Mouse (Mus musculus) layer of hippocampus, postnatal 25 days (tissue): Measurements from ENCODE around the gene Unc13a. TPM values are rescaled to one million over a fixed set of nuclear protein-coding genes. Genes with fewer than 3 reads are reported as not detected.

Experiments
- DNase-seq, 2 experiments: peaks; one replicate each; pipeline ENCODE4 v3.0.0; 2022; ENCODE audit warnings: mixed read lengths in 2 of 2, low spot score in 1 of 2; ENCODE audit errors: extremely low spot score in 1 of 2
- total RNA-seq, 2 experiments: library from RNA; stranded (reverse); gene quantifications; 2 replicates each; pipeline ENCODE4 v1.2.3; 2021

Gene Unc13a
- total RNA-seq, 2 experiments from 2014 or later: 235 to 291 TPM

GRCm38 (mm10) chr8:71668220-71668975, 3.2 kb downstream of the Unc13a start:
- DNase-seq: no peak

DNA sequence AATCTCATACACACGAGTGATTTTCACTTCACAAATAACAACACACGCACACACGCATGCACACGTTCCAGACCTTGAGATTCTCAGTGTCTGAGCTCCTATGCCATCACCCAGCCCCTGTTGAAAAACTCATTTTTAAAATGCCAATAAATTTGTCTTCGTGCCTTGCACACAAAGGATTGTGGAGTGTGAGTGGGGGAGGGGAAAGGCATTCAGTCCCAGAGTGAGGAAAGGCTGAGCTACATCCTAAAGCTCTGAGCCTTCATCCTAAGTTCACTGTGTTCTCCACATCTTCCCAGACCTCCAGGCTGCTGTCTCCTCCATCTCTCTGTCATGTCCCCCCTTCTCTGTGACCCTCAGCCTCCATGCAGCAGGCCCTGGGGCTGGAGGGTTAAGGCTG, 4.3 kb downstream of the Unc13a start:
- no peak for DNase-seq

DNA sequence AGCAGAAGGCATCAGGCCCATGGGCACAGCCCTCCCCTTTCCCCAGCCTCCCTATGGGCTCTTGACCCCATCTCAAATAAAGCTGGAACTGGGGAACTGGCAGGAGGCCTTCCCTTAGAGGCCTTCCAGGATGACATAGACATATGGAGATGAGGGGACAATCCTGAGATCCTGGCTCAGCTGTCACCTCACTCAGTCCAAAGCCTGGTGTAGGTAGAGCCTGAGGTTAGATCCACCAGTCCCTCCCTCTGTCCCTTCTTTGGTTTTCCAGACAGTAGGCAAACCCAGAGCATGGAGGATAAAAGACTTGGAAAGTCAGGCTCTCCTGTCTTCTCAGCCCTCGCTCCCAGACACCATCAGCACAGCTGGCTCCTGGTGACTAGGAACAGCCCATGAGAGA, 4.7 kb downstream of the Unc13a start:
- DNase-seq: no peak

DNA sequence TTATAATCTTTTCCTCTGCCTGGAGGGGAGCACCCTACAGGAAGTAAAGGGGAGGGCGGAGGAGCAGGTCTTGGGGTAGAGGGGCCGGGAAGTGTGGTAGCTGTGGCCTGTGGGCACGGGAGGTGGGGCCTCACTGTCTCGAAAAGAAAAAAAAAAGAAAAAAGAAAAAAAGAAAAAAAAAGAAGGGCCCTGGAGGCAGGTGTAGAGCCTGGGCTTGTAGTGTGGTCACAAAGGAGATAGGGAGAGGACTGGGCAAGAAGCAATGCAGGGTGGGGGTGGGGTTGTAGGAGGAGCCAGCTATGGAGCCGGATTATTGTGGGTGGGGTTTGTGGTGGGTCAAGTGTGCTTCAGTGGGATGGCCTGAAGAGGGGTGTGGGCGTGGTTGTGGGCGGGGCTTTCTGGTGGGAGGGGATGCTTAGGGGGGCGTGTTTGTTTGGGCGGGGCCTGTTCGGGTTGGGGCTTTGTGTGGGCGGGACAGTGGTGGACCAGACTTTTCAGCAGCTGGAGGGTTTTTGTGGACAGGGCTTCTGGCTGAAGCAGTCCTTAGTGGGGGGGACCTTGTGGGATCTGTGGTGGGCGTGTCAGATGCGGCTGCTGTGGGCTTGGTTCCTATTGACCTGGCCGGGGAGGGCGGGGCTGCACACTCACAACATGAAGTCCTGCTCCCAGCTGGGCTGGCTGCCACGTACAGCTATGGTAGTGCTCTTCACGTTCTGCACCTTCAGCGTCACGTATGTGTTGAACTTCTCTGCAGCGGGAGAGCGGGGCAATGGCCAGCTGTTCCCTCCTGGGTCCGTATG, 6.0 kb downstream of the Unc13a start:
- DNase-seq: no peak

- peak; percentile 82 to 92 for DNase-seq
Measured at GRCm38 (mm10) chr8:71660325-71661120, 11.0 kb downstream of the Unc13a start.

GRCm38 (mm10) chr8:71659751-71660150, 11.8 kb downstream of the Unc13a start:
- DNase-seq: no peak

DNA sequence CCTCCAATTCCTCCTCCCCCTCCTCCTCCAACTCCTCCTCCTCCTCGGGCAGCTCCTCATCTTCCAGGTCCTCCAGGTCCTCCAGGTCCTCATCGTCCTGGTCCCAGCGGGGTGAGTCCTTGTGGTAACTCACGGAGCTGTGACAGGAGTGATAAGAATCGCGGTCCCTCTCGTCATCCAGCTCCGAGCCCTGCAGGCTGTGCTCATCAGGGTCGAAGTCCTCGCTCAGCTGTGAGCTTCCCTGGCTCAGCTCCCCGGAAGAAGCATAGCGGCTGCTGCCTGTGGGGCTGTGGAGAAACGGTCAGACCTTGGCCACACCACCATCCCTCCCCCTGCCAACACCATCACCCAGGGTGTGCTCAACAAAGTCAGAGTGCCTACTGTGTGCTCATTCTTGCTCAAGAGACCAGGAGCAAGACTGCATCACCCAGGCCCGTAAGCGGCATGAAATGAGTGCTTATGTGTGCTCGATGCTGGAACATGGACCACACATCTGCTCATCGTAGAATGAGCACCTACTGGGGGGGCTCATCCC, 13.0 kb downstream of the Unc13a start:
- no peak for DNase-seq

- no peak for DNase-seq
Measured at GRCm38 (mm10) chr8:71657816-71658215, 13.7 kb downstream of the Unc13a start.

DNA sequence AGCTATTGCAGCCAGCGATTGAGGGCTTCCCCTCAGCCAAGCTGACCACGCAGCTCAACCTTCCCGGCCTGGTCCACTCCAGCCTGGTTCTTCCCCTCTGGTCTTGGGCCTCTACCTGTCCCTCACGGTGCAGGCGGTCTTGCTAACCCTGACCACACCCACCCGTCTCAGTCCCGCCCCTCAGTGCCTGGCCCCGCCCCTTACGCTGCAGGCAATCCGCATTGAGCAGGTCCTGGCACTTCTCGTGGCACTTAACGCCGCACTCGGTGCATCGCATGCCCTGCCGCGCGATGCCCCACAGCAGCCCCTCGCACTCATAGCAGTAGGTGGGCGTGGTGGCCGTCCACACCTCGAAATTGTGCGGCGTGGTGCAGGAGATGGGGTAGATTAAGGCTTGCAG, 17.0 kb downstream of the Unc13a start:
- no peak for DNase-seq

- DNase-seq: no peak
Measured at GRCm38 (mm10) chr8:71645510-71645909, 26.0 kb downstream of the Unc13a start.

DNA sequence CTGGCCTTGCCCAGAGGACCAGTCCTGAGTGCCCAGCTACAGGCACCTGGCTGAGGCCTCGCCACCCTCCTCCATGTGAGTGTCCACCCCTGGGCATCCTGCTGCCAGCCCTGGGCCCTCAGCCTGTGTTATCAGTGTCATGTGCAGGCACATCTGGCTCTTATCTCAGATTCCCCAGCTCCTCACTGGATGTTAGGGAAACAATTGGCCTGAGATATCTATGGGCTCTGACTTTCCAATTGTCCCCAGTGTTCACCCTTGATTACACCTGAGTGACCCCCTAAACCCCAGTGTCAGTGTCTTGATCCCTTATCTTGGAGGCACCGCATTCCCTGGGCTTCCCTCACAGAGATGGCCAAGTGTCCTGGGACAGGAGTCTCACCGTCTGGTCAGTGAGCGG, 32.2 kb downstream of the Unc13a start:
- no peak for DNase-seq

DNA sequence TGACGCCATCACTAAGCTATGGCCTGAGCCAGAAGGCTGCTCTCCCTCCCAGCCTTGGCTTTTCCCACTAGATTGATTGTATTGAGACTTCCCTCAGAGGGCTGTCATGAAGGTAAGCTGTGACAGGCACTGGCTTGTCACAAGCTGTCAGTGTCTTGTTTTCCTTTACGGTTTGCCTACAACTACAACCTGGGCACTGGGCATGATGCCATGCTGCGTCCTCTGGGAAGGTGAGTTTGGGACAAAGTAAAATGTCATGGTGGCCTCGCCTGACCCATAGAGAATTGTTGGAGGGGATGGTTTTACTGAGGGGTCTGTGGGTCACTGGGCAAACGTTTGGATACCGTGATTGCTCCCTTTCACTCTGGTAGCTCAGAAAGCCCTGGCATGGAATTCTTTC, 33.2 kb downstream of the Unc13a start:
- no peak for DNase-seq

GRCm38 (mm10) chr8:71637149-71638095, 34.1 kb downstream of the Unc13a start:
- no peak for DNase-seq

DNA sequence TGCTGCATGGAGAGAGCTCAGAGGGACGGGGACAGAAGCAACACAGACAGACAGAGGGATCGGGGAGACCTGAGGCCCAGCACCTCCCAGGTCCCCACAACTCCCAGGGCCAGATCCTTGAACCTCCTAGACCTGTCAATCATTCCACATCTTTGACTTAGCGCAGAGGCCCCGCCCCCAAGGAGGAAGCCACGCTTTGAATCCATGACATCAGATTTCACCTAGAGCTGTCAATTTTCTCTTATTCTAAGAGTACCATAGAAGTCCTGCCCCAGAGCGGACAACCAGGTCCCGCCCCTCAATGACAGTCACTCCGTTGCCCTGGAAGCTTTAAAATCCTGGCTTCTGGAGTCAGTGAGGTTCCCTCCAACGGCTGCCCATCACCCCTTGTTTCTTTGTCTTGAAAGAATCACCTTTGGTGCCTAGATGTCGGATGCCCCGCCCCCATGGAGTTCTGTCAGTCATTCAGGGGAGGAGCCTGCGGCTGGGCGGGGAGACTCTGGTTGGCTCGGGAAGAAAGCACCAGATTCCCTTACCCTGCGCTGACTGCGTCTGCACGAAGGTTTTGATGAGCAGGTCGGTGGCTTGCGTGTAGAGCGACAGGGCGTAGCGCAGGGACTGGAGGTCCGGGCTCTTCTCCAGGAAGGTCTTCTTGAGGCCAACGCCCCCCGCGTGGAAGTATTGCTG, 37.4 kb downstream of the Unc13a start:
- DNase-seq: no peak

- DNase-seq: peak in 1 of 2 experiments; percentile 48
Measured at GRCm38 (mm10) chr8:71633164-71633563, 38.4 kb downstream of the Unc13a start.

GRCm38 (mm10) chr8:71631897-71632296, 39.7 kb downstream of the Unc13a start:
- no peak for DNase-seq

- no peak for DNase-seq
Measured at GRCm38 (mm10) chr8:71630761-71631160, 40.8 kb downstream of the Unc13a start.

- DNase-seq: no peak
Measured at GRCm38 (mm10) chr8:71629781-71630212, 41.8 kb downstream of the Unc13a start.

DNA sequence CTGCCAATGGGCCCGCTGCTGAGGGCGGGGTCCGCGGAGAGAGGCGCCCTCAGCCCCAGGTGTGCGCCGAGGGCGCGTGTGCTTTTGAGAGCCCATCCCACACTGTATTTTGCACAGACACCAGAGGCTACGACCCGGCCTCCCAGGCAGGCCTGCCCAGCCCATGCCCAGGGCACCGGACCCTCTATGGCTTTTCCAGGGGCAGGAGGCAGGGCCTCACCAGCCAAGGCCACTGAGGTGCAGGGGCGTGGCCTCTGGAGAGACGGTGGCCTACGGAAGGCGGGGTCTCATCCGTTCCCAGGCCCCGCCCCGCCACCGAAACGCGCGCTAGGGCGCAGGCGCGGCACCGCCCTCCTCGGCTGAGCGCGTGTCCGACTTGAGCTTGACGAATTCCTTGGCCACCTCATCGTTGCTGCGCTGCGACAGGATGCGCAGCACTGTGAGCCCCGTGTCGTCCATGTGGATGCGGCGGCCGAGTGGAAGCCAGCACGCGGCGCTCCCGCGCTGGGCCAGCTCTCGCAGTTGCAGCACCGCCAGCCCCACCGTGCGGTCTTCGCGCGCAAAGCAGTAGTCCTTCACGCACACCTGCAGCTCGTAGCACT, 42.4 kb downstream of the Unc13a start:
- DNase-seq: peak; percentile 79 to 80
